ENCODE assay signal across 14 mouse cellular contexts in genomic region chr4:100126531-100127310, GRCm38 (mm10). TPM values are rescaled to one million over a fixed set of nuclear protein-coding genes. Genes with fewer than 3 reads are reported as not detected.
DNase-seq lines count a peak whose midpoint lies in the region; ATAC-seq lines count a peak whose summit lies in the region.
"Had no signal": no experiment of that assay in that cellular context is flagged by ENCODE, and none has a peak within 500 bp of the region (broad histone marks: within the 10 kb centered on the region; RNA-seq: fewer than 3 reads in every experiment).

No protein-coding gene starts in this region.

- peaks cover 14% of the 10 kb centered on the region for H3K4me1 ChIP-seq in kidney, embryonic 16.5 days (ENCODE audit: insufficient read depth, low read length)
- no peaks in the 10 kb centered on the region for H3K4me1 ChIP-seq in midbrain, embryonic 15.5 days
- H3K4me1 ChIP-seq: neural tube, embryonic 12.5 days had no signal

- no peak overlapping the region for H3K4me2 ChIP-seq in kidney, embryonic 16.5 days (replicated peaks; ENCODE audit: low read depth, low read length)
- no peak overlapping the region for H3K4me2 ChIP-seq in midbrain, embryonic 15.5 days
- H3K4me2 ChIP-seq: neural tube, embryonic 12.5 days had no signal

- no peak overlapping the region for H3K27ac ChIP-seq in kidney, embryonic 16.5 days (ENCODE audit: low read length)
- H3K27ac ChIP-seq in midbrain, embryonic 15.5 days = no peak overlapping the region
- H3K27ac ChIP-seq: gastrocnemius, adult 2 months; macrophage; neural tube, embryonic 12.5 days had no signal

- no peaks in the 10 kb centered on the region for H3K36me3 ChIP-seq in kidney, embryonic 16.5 days (ENCODE audit: insufficient read depth, low read length)
- H3K36me3 ChIP-seq in midbrain, embryonic 15.5 days (replicated peaks) = no peaks in the 10 kb centered on the region
- H3K36me3 ChIP-seq: neural tube, embryonic 12.5 days had no signal

- H3K4me3 ChIP-seq in kidney, embryonic 16.5 days (ENCODE audit: low read length) = no peak overlapping the region
- H3K4me3 ChIP-seq in midbrain, embryonic 15.5 days = no peak overlapping the region
- H3K4me3 ChIP-seq: gastrocnemius, adult 2 months; neural tube, embryonic 12.5 days had no signal

- H3K9ac ChIP-seq in kidney, embryonic 16.5 days (replicated peaks; ENCODE audit: low read length) = no peak overlapping the region
- H3K9ac ChIP-seq in midbrain, embryonic 15.5 days = no peak overlapping the region
- H3K9ac ChIP-seq: neural tube, embryonic 12.5 days had no signal

- H3K27me3 ChIP-seq in kidney, embryonic 16.5 days (ENCODE audit: insufficient read depth, low read length) = no peaks in the 10 kb centered on the region
- no peaks in the 10 kb centered on the region for H3K27me3 ChIP-seq in midbrain, embryonic 15.5 days (replicated peaks)
- H3K27me3 ChIP-seq: neural tube, embryonic 12.5 days had no signal

- H3K9me3 ChIP-seq in kidney, embryonic 16.5 days (ENCODE audit: low read length) = no peaks in the 10 kb centered on the region
- no peaks in the 10 kb centered on the region for H3K9me3 ChIP-seq in midbrain, embryonic 15.5 days
- H3K9me3 ChIP-seq: neural tube, embryonic 12.5 days had no signal

- peak; percentile 71 for DNase-seq in kidney, adult 11 months
- DNase-seq in cerebellum, adult 9-10 months = peak; percentile 62
- peak; percentile 33 for DNase-seq in embryo, embryonic 10.5 days (ENCODE audit: low spot score)
- peak; percentile 55 for DNase-seq in kidney, postnatal 14 days
- no peak for DNase-seq in spleen, adult 12 weeks (ENCODE audit: low spot score)
- DNase-seq: gastrocnemius, adult 2 months; left cerebral cortex, postnatal 4 days; midbrain, embryonic 14.5 days; right cerebral cortex, postnatal 4 days had no signal

- no peak for ATAC-seq in kidney, embryonic 16.5 days (ENCODE audit: low FRiP score, low TSS enrichment)
- ATAC-seq in midbrain, embryonic 15.5 days (replicated peaks) = no peak
- no peak for ATAC-seq in megakaryocyte-erythroid progenitor cell, adult 5-6 weeks (replicated peaks; ENCODE audit: low FRiP score, low TSS enrichment, poor library complexity, severe bottlenecking)

- 61% methylated on average over 12 of the region's 12 CpGs for WGBS in kidney, embryonic 16.5 days
- WGBS in midbrain, embryonic 15.5 days = 46% methylated on average over 12 of the region's 12 CpGs

RNA-seq across cellular contexts. Expression of gene Ror1, which starts 31.1 kb away (rescaled TPM):
- 9.2 and 9.3 TPM in 2 replicates for polyA plus RNA-seq in kidney, embryonic 16.5 days (2015; fragmentation: Nextera tagmentation; extraction: Ambion mirVana)
- 1.1 and 1.6 TPM in 2 replicates for polyA plus RNA-seq in midbrain, embryonic 15.5 days (2015; fragmentation: Nextera tagmentation; extraction: Ambion mirVana)
- not detected in 2 replicates for total RNA-seq in megakaryocyte-erythroid progenitor cell, adult 5-6 weeks (2014; fragmentation: Nextera tagmentation)
- not detected in 2 replicates for total RNA-seq in megakaryocyte-erythroid progenitor cell, adult 5-6 weeks (2017)
- polyA plus RNA-seq: macrophage had no signal
